Mouse (Mus musculus) embryonic facial prominence, embryonic 11.5 days (tissue): ENCODE measurements at regions not wholly inside any gene's neighbourhood (a gene's known extent, or its start where the extent isn't known, plus 50 kb on each side); places are given as distances from the start of the nearest gene placed in this dataset.

Source experiments
- ATAC-seq: fragments of 200-750 bp; cut with Nextera tagmentation; replicated peaks from 2 replicates; pipeline ENCODE4 v1.8.0; 2017; ENCODE audit warnings: low read depth; ENCODE audit not compliant: insufficient number of reproducible peaks, low FRiP score, low TSS enrichment
- DNase-seq: peaks from one replicate; pipeline ENCODE4 v3.0.0-alpha.2; 2015; ENCODE audit warnings: low spot score
- H3K27ac ChIP-seq: fragments of 300-500 bp; sonication (generic); replicated peaks from 2 replicates; pipeline ENCODE4 v1.5.1; 2014; ENCODE audit warnings: mild to moderate bottlenecking, low read depth, low read length, control low read depth
- H3K27me3 ChIP-seq: fragments of 300-500 bp; sonication (generic); 2 replicates; pipeline ENCODE4 v1.6.1; 2014; ENCODE audit warnings: mild to moderate bottlenecking, low read length, moderate library complexity, mixed read lengths; ENCODE audit not compliant: control insufficient read depth, insufficient read depth
- H3K36me3 ChIP-seq: fragments of 300-500 bp; sonication (generic); replicated peaks from 2 replicates; pipeline ENCODE4 v1.6.1; 2014; ENCODE audit warnings: low read depth, mild to moderate bottlenecking, low read length, moderate library complexity, mixed read lengths; ENCODE audit not compliant: control insufficient read depth, insufficient read depth
- H3K4me1 ChIP-seq: fragments of 300-500 bp; sonication (generic); 2 replicates; pipeline ENCODE4 v1.6.1; 2014; ENCODE audit warnings: low read length, mixed read lengths; ENCODE audit not compliant: control insufficient read depth, insufficient read depth
- H3K4me2 ChIP-seq: fragments of 300-500 bp; sonication (generic); 2 replicates; pipeline ENCODE4 v1.6.1; 2014; ENCODE audit warnings: low read depth, mild to moderate bottlenecking, control low read depth, low read length, moderate library complexity
- H3K4me3 ChIP-seq: fragments of 300-500 bp; sonication (generic); 2 replicates; pipeline ENCODE4 v1.5.1; 2014; ENCODE audit warnings: low read depth, low read length, control low read depth
- H3K9ac ChIP-seq: fragments of 300-500 bp; sonication (generic); replicated peaks from 2 replicates; pipeline ENCODE4 v1.6.1; 2014; ENCODE audit warnings: mild to moderate bottlenecking, control low read depth, low read length
- H3K9me3 ChIP-seq: fragments of 300-500 bp; sonication (generic); replicated peaks from 2 replicates; pipeline ENCODE4 v1.6.1; 2016; ENCODE audit warnings: mild to moderate bottlenecking, low read length, inconsistent platforms, mixed read lengths; ENCODE audit not compliant: control insufficient read depth
- WGBS: fragments of 180-500 bp; shearing (Covaris S2); extraction: QIAGEN DNeasy Blood & Tissue Kit; methylation state at CpG from one replicate; pipeline ENCODE4 v1.1.7; 2014; 5-methylcytosine and 5-hydroxymethylcytosine counted together

DNA sequence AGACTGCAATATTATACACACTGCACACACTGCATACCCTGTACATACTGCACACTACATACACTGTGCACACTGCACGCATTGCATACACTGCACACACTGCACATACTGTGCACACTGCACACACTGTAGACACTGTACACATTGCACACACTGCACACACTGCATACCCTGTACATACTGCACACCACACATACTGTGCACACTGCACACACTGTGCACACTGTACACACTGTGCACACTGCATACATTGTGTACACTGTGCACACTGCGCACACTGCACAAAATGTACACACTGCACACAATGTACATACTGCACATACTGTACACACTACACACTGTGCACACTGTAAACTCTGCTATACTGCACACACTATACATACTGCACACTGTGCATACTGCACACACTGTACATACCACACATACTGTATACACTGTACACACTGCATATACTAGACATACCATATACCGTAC is 405.1 kb downstream of the Rnd3 start:
- 98% methylated on average over 3 of the region's 3 CpGs for WGBS
- Histone ChIP-seq H3K4me3 (no peak overlapping the region), H3K9me3 (no peaks in the 10 kb centered on the region), H3K36me3 (no peaks in the 10 kb centered on the region), H3K27me3 (no peaks in the 10 kb centered on the region), H3K27ac (no peak overlapping the region), H3K9ac (no peak overlapping the region), H3K4me2 (no peak overlapping the region), H3K4me1 (no peaks in the 10 kb centered on the region)
- peak; percentile 59; the same call in 1 of the 2 replicates for ATAC-seq
- DNase-seq = no peak

- H3K4me3 ChIP-seq = no peak overlapping the region
- ATAC-seq = no peak
- no peaks in the 10 kb centered on the region for H3K9me3 ChIP-seq
- H3K9ac ChIP-seq = no peak overlapping the region
- WGBS = 75% methylated on average over 2 of the region's 2 CpGs
- no peak for DNase-seq
- H3K27ac ChIP-seq = no peak overlapping the region
- H3K4me2 ChIP-seq = no peak overlapping the region
- H3K4me1 ChIP-seq = no peaks in the 10 kb centered on the region
- no peaks in the 10 kb centered on the region for H3K27me3 ChIP-seq
- H3K36me3 ChIP-seq = no peaks in the 10 kb centered on the region
These were observed 406.5 kb downstream of the Rnd3 start for GRCm38 (mm10) chr2:50742421-50742820.

DNA sequence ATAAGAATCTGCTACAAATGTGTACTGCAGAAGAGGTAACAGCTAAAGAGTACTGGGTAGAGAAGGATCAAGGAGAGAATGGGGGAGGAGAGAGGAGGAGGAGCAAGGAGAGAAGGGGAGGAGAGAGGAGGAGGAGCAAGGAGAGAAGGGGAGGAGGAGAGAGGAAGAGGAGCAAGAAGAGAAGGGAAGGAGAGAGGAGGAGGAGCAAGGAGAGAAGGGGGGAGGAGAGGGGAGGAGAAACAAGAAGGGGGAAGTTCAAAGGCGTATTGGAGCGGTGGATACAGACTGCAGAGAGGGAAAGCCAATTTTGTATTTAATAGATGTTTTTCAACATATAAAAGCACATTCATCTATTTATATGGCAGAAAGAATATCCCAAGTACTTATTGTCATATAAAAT is 407.6 kb downstream of the Rnd3 start:
- Histone ChIP-seq H3K9me3 (no peaks in the 10 kb centered on the region), H3K4me3 (no peak overlapping the region), H3K4me1 (no peaks in the 10 kb centered on the region), H3K27me3 (no peaks in the 10 kb centered on the region), H3K4me2 (no peak overlapping the region), H3K27ac (no peak overlapping the region), H3K9ac (no peak overlapping the region), H3K36me3 (no peaks in the 10 kb centered on the region)
- DNase-seq = no peak
- ATAC-seq = no peak
- WGBS = 58% methylated on average over 2 of the region's 2 CpGs

DNA sequence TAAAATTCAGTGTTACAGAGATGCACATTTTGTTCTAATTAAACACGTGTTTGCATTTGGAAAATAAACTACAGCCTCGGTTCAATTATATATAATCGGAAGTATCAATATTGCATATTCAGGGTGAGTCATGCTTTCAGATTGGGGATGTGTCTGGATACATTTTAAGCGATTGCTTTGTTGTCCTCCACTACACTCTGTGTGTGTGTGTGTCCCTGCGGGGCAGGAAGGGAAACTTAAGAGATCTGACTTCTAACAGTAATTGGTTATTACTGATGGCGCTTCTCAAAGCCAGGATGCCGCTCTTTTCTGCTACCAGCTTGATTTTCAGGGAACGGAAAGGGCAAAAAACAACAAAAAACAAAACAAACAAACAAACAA is 409.3 kb downstream of the Rnd3 start:
- no peaks in the 10 kb centered on the region for H3K4me1 ChIP-seq
- H3K9me3 ChIP-seq = no peaks in the 10 kb centered on the region
- ATAC-seq = no peak
- no peaks in the 10 kb centered on the region for H3K36me3 ChIP-seq
- H3K4me3 ChIP-seq = no peak overlapping the region
- WGBS = 68% methylated on average over 8 of the region's 8 CpGs
- H3K9ac ChIP-seq = no peak overlapping the region
- H3K27me3 ChIP-seq = no peaks in the 10 kb centered on the region
- DNase-seq = no peak
- no peak overlapping the region for H3K4me2 ChIP-seq
- H3K27ac ChIP-seq = no peak overlapping the region

- H3K9ac ChIP-seq = no peak overlapping the region
- no peaks in the 10 kb centered on the region for H3K27me3 ChIP-seq
- 60% methylated on average over 8 of the region's 8 CpGs for WGBS
- no peak for ATAC-seq
- no peaks in the 10 kb centered on the region for H3K36me3 ChIP-seq
- no peak for DNase-seq
- no peaks in the 10 kb centered on the region for H3K9me3 ChIP-seq
- H3K4me2 ChIP-seq = no peak overlapping the region
- H3K4me3 ChIP-seq = no peak overlapping the region
- H3K4me1 ChIP-seq = no peaks in the 10 kb centered on the region
- no peak overlapping the region for H3K27ac ChIP-seq
These were observed 409.8 kb downstream of the Rnd3 start for GRCm38 (mm10) chr2:50738936-50739598.

- H3K4me1 ChIP-seq = no peaks in the 10 kb centered on the region
- H3K9me3 ChIP-seq = no peaks in the 10 kb centered on the region
- no peak overlapping the region for H3K4me3 ChIP-seq
- H3K27me3 ChIP-seq = no peaks in the 10 kb centered on the region
- no peak overlapping the region for H3K9ac ChIP-seq
- ATAC-seq = no peak
- no peak overlapping the region for H3K27ac ChIP-seq
- DNase-seq = peak; percentile 29
- no peak overlapping the region for H3K4me2 ChIP-seq
- H3K36me3 ChIP-seq = no peaks in the 10 kb centered on the region
- 53% methylated on average over 9 of the region's 9 CpGs for WGBS
These were observed 411.2 kb downstream of the Rnd3 start for GRCm38 (mm10) chr2:50737706-50738105.

GRCm38 (mm10) chr2:50735029-50735428 is 413.9 kb downstream of the Rnd3 start:
- Histone ChIP-seq H3K9ac (no peak overlapping the region), H3K27me3 (no peaks in the 10 kb centered on the region), H3K4me2 (no peak overlapping the region), H3K4me1 (no peaks in the 10 kb centered on the region), H3K27ac (no peak overlapping the region), H3K4me3 (no peak overlapping the region), H3K9me3 (no peaks in the 10 kb centered on the region), H3K36me3 (no peaks in the 10 kb centered on the region)
- ATAC-seq = no peak
- 87% methylated on average over 11 of the region's 11 CpGs for WGBS
- DNase-seq = no peak

- Histone ChIP-seq H3K4me3 (no peak overlapping the region), H3K27me3 (no peaks in the 10 kb centered on the region), H3K4me2 (no peak overlapping the region), H3K36me3 (no peaks in the 10 kb centered on the region), H3K9me3 (no peaks in the 10 kb centered on the region), H3K4me1 (no peaks in the 10 kb centered on the region), H3K9ac (no peak overlapping the region), H3K27ac (no peak overlapping the region)
- ATAC-seq = no peak
- 20% methylated on average over 3 of the region's 3 CpGs for WGBS
- DNase-seq = peak; percentile 38
These were observed 410.1 kb upstream of the Mmadhc start for GRCm38 (mm10) chr2:50706652-50707051.
